In genomic region chr4:149021021-149021420, GRCm38 (mm10) we compare ENCODE assay signal across 24 mouse cellular contexts.
DNase-seq lines count a peak whose midpoint lies in the region; ATAC-seq lines count a peak whose summit lies in the region.
"Had no signal": no experiment of that assay in that cellular context is flagged by ENCODE, and none has a peak within 500 bp of the region (broad histone marks: within the 10 kb centered on the region; RNA-seq: fewer than 3 reads in every experiment).

No protein-coding gene starts in this region.

- no peak for ATAC-seq in hindbrain, embryonic 11.5 days (ENCODE audit: low FRiP score)
- ATAC-seq: activated CD4-positive, CD25-positive, alpha-beta regulatory T cell, adult 4 months; CD4-positive, CD25-positive, alpha-beta regulatory T cell, adult 4 months; Patski had no signal

- no peak overlapping the region for H3K27ac ChIP-seq in hindbrain, embryonic 11.5 days (ENCODE audit: low read depth, low read length)

- DNase-seq in ES-CJ7 (ENCODE audit: low read depth, low spot score) (peak; percentile 35), R1 (ENCODE audit: low read depth, low spot score) (peak; percentile 50), ZHBTc4 (ENCODE audit: low read depth, low spot score) (peak; percentile 43)
- DNase-seq in hindbrain, embryonic 11.5 days (ENCODE audit: low spot score), result no peak
- DNase-seq in heart, postnatal 4 days, result no peak
- no peak for DNase-seq in thymus, postnatal 0 days (ENCODE audit: low spot score)
- DNase-seq: adrenal gland, adult 2 months; adrenal gland, adult 8-10 months; adrenal gland, postnatal 10 days; adrenal gland, postnatal 14 days; adrenal gland, postnatal 25 days; adrenal gland, postnatal 36 days; B cell, adult 2 months; cerebellum, adult 11 months; cerebellum, adult 11-12 months; cerebellum, adult 18-20 months; cerebellum, adult 2 months; cerebellum, adult 8-10 months; cerebellum, adult 9-10 months had no signal

- H3K9me3 ChIP-seq in hindbrain, embryonic 11.5 days (ENCODE audit: control insufficient read depth, low read length), result no peaks in the 10 kb centered on the region
- H3K9me3 ChIP-seq: G1E had no signal

- H3K36me3 ChIP-seq in hindbrain, embryonic 11.5 days (ENCODE audit: control insufficient read depth, insufficient read depth, low read length), result no peaks in the 10 kb centered on the region

- H3K4me2 ChIP-seq in hindbrain, embryonic 11.5 days (replicated peaks; ENCODE audit: low read depth, low read length), result no peak overlapping the region

- no peaks in the 10 kb centered on the region for H3K27me3 ChIP-seq in hindbrain, embryonic 11.5 days (ENCODE audit: control insufficient read depth, insufficient read depth, low read length)
- H3K27me3 ChIP-seq: CH12.LX, Patski had no signal

- H3K9ac ChIP-seq in hindbrain, embryonic 11.5 days (ENCODE audit: low read depth, low read length), result no peak overlapping the region

- no peak overlapping the region for H3K4me3 ChIP-seq in hindbrain, embryonic 11.5 days (ENCODE audit: low read depth, low read length)

- H3K4me1 ChIP-seq in hindbrain, embryonic 11.5 days (replicated peaks; ENCODE audit: control insufficient read depth, insufficient read depth, low read length), result no peaks in the 10 kb centered on the region

Comparison
In these comparisons a context has a peak if more than half of its experiments do, and no peak if none do; other contexts are left out.
1. DNase-seq: peak in ES-CJ7 (single experiment), R1 (single experiment) and ZHBTc4 (single experiment); none in hindbrain, embryonic 11.5 days (single experiment), heart, postnatal 4 days (single experiment) and thymus, postnatal 0 days (single experiment).